Mouse (Mus musculus) limb, embryonic 10.5 days (tissue): Measurements from ENCODE around the gene Otulin. TPM values are rescaled to one million over a fixed set of nuclear protein-coding genes. Genes with fewer than 3 reads are reported as not detected.

Experiments
- DNase-seq: peaks from one replicate; pipeline ENCODE4 v3.0.0-alpha.2; 2017; ENCODE audit warnings: low spot score
- H3K27ac ChIP-seq: fragments of 300-500 bp; sonication (generic); 2 replicates; pipeline ENCODE4 v1.5.1; 2016; ENCODE audit warnings: mild to moderate bottlenecking
- H3K27me3 ChIP-seq: fragments of 300-500 bp; sonication (generic); 2 replicates; pipeline ENCODE4 v1.6.1; 2016; ENCODE audit warnings: low read depth, mild to moderate bottlenecking; ENCODE audit not compliant: poor library complexity, severe bottlenecking
- H3K36me3 ChIP-seq: fragments of 300-500 bp; sonication (generic); 2 replicates; pipeline ENCODE4 v1.6.1; 2016; ENCODE audit warnings: mild to moderate bottlenecking, moderate library complexity
- H3K4me1 ChIP-seq: fragments of 300-500 bp; sonication (generic); 2 replicates; pipeline ENCODE4 v1.6.1; 2016
- H3K4me3 ChIP-seq: fragments of 300-500 bp; sonication (generic); 2 replicates; pipeline ENCODE4 v1.5.1; 2016; ENCODE audit warnings: mild to moderate bottlenecking, moderate library complexity
- H3K9me3 ChIP-seq: fragments of 300-500 bp; sonication (generic); replicated peaks from 2 replicates; pipeline ENCODE4 v1.6.1; 2016; ENCODE audit warnings: mild to moderate bottlenecking
- WGBS: fragments of 180-500 bp; shearing (Covaris S2); methylation state at CpG from one replicate; pipeline ENCODE4 v1.1.7; 2016; 5-methylcytosine and 5-hydroxymethylcytosine counted together
- polyA plus RNA-seq: library from polyadenylated mRNA; unstranded; fragments of >200 nt; fragmentation: Nextera tagmentation; extraction: Ambion mirVana; gene quantifications from 2 replicates; pipeline ENCODE4 v1.2.1, GENCODE M21; 2016

Otulin gene
- polyA plus RNA-seq, 1 experiment from 2014 or later: 28.9 TPM

DNA sequence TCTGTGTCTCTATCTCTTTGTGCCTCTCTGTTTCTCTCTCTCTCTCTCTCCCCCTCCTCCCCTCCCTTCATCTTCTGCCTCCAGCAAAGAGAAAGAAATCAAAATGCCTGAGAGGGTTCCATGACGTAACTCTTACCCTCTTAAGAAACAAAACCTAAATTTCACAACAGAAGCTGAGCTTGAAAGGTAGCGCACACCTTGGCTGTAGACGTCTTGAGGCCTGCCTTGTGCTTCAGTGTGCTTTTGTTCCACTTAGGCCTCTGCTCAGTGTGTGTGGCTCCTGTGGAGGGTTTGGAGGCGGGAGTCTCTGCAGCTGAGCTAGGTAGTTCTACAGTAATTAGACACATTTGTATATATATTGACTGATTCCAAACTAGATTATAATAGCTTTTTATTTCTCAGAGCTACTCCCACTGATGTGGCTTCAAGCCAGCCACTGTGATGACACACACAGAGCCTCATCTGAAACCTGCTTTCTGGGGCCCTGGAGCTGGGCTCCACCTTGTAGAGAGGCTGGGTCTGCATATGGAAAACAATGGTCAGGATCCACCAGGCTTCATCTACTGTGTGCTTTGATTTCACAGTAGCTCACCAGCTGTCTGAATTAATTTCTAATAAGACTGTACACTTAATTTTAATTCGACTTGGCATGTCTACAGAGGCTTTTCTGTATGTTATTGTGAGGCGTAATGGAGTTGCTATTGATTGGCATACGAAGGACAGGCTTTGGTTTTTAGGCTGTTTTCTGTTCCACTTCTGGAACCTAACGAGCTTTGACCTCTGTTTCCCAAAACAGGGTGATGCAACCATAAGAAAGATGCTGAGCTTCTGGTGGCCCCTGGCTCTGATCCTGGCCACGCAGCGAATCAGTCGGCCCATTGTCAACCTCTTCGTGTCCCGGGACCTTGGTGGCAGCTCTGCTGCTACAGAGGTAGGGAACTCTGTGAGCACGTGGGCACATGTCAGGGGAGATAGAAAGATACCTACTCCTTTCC is 66.1 kb downstream of the Otulin start:
- Histone ChIP-seq H3K36me3 (no peaks in the 10 kb centered on the region), H3K4me3 (no peak overlapping the region), H3K27me3 (no peaks in the 10 kb centered on the region), H3K4me1 (peaks cover under 1% of the 10 kb centered on the region; the same call in 1 of the 2 replicates), H3K27ac (no peak overlapping the region), H3K9me3 (no peaks in the 10 kb centered on the region)
- 93% methylated on average over 14 of the region's 14 CpGs for WGBS
- DNase-seq: no peak

DNA sequence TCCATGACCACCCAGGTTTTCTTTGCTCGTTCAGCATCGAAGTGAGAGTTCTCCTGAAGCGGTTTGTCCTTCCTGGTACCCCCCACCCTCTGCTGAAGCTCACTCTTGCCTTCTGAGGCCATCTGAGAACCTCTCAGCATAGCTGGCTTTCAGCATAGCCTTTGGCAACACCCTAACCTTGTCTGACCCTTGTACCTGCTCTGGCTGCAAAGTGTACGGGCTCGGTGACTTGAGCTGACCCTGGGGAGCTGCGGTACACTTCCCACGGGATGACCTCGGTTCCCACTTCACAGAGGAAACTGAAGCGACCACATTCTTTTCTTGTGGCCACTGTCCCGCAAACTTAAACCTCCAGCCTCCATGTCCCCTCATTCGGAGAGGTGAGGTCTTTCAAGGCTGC is 70.2 kb downstream of the Otulin start:
- no peak overlapping the region for H3K4me3 ChIP-seq
- no peaks in the 10 kb centered on the region for H3K27me3 ChIP-seq
- no peak for DNase-seq
- 83% methylated on average over 11 of the region's 11 CpGs for WGBS
- no peak overlapping the region for H3K27ac ChIP-seq
- H3K36me3 ChIP-seq: 0 out of 2 replicates have a peak, but pooled peaks cover 2% of the 10 kb centered on the region
- H3K9me3 ChIP-seq: no peaks in the 10 kb centered on the region
- peaks cover 16% of the 10 kb centered on the region for H3K4me1 ChIP-seq

DNA sequence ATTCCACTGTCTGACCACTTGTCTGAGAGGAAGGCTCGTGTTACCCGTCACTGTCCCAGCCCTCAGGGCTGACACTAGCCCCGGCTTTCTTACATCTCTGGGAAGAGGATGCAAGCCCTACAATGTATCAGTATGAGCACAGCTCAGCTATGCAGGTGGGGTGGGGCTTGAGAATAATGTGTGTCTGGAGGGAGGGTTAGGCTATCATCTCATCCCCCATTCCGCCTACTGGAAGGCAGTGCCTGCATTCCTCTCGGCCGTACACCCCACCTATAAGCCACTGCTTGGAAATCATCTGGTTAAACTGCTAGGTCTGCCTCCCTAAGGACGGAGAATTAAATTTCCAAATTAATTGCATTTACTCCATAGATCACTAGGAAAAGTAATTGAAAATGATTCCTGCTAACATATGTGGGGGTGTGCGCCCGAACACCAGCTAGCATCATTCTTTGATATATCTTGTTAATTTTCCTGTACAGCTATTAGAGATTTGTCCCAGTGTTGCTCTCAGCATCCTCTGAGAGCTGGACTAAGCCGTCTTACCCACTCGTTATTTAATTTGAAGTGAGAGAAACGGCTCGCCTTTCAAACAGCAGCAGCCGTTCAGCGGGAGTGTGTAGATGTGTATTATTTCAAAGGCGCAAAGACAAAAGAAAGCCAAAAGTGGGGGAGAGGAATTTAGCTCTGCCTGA is 71.9 kb downstream of the Otulin start:
- H3K4me3 ChIP-seq: no peak overlapping the region
- no peaks in the 10 kb centered on the region for H3K9me3 ChIP-seq
- H3K27me3 ChIP-seq: no peaks in the 10 kb centered on the region
- H3K4me1 ChIP-seq: peaks cover 16% of the 10 kb centered on the region
- H3K36me3 ChIP-seq: 0 out of 2 replicates have a peak, but pooled peaks cover 2% of the 10 kb centered on the region
- WGBS: 72% methylated on average over 16 of the region's 16 CpGs
- H3K27ac ChIP-seq: no peak overlapping the region
- DNase-seq: no peak

DNA sequence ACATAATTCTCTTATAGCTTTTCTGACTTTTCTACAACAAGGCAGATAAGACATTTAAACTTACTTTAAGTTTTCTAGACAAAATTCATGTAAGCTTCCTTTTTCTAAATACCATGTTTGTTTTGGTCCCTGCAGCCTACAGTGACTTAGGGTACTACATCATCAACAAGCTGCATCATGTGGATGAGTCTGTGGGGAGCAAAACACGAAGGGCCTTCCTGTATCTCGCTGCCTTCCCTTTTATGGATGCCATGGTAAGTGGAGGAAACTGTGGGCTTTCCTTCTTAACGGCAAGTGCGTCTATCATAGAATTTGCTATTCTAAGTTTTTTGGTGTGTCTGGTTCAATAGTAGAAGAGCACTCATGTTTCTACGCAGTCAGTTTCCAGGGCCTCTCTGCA is 76.9 kb downstream of the Otulin start:
- 91% methylated on average over 5 of the region's 5 CpGs for WGBS
- Histone ChIP-seq H3K36me3 (0 out of 2 replicates have a peak, but pooled peaks cover 2% of the 10 kb centered on the region), H3K27ac (no peak overlapping the region), H3K4me3 (no peak overlapping the region), H3K9me3 (no peaks in the 10 kb centered on the region), H3K4me1 (peaks cover 23% of the 10 kb centered on the region), H3K27me3 (no peaks in the 10 kb centered on the region)
- no peak for DNase-seq

DNA sequence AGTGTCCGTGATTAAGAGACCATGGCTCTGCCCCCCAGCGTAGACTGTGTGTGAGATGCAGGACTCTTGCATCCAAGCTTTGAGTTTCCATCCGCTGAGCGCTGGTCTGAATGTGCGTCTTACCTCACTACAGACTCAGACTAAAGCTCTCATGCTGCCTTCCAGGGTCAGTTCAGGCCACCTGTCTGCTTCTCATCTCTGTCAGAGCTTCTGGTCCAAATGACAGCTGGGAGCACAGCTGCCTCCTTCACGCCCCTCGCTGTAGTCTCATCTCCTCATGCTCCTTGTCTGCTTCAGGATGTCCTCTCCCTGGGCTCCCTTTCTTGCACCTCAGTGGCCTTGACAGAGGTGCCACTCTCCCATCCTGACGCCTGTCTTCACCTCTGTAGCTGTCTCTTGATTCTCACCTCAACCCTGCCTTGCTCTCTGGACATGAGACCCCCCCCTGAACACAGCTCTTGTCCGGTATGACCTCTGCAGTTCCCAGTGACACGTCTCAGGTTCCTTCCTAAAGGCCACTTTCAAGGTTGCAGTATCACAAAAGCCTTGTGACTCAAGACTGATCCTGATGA is 78.3 kb downstream of the Otulin start:
- 74% methylated on average over 10 of the region's 10 CpGs for WGBS
- no peak overlapping the region for H3K27ac ChIP-seq
- H3K9me3 ChIP-seq: no peaks in the 10 kb centered on the region
- no peak for DNase-seq
- H3K36me3 ChIP-seq: 0 out of 2 replicates have a peak, but pooled peaks cover 1% of the 10 kb centered on the region
- H3K4me3 ChIP-seq: no peak overlapping the region
- no peaks in the 10 kb centered on the region for H3K27me3 ChIP-seq
- peaks cover 16% of the 10 kb centered on the region; the same call in 1 of the 2 replicates for H3K4me1 ChIP-seq

DNA sequence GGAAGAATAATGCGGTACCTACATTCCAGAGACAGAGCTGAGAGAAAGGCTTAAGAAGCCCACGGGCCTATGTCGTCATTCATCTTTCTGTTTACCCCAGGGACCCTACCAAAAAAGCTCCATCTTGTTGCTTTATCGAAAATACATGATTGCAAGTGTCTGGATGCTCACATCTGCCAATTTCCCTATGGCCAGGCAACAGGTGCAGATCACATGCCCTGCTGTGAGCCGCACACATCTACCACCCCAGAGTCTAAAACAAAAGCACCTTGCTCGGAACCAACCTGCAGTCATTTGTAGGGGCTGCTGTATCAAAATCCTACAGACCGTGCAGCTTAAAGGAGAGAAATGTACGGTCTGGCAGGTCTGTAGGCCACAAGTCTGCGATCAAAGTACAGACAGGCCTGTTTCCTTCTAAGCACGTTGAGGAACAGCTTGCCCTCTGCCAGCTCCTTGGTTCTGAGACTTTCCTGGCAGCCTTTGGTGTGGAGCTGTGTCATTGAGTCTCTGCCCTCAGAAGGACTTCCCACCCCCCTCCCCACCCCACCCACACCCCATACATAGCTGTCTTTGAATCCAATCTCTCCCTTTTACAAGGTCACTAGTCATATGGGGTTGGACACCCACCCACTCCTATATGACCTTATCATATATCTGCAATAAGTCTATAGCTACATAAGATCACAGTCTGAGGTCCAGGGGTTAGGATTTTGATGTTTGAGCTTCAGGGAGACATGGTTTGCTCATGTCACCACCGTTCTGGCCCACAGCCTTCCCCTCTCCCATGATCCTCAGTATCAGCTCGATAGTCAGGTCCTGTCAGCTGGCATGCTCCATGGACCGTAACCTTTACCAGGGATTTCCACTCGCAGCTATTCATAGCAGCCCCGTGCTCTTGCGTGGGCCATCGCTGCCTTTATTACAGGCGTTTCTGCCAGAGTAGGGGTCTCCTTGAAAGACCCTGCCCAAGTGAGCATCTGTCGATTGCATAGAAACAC is 79.1 kb downstream of the Otulin start:
- Histone ChIP-seq H3K27ac (no peak overlapping the region), H3K4me1 (peaks cover 16% of the 10 kb centered on the region; the same call in 1 of the 2 replicates), H3K27me3 (no peaks in the 10 kb centered on the region), H3K36me3 (no peaks in the 10 kb centered on the region), H3K9me3 (no peaks in the 10 kb centered on the region), H3K4me3 (no peak overlapping the region)
- 95% methylated on average over 19 of the region's 19 CpGs for WGBS
- no peak for DNase-seq

DNA sequence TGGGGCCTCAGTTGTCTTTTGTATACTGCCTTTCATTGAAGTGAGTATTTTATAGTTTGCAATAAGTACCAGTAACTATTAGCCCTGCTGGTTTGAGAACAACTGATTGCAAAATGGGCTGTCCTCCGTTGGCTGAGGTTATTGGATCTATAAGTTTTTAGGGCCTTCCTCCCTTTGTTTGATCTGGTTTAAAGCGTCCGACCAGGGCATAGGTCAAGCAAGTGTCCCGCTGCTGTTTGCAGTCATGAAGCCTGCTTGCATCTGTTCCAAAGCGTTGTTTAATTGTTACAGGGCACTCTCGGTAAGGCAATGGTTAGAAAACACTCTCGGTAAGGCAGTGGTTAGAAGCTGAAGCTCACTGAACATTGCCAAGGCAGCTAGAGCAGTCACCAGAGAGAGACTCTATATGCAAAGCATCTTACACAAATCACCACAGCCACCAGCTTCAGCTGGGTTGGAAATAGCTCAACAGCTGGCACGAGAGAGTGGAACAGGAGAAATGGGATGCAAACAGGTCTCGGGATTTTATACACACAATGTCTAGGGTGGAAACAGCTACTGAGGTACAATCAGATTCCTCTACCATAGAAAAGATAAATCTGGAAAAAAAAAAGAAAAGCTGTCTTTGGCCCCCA is 80.0 kb downstream of the Otulin start:
- DNase-seq: no peak
- Histone ChIP-seq H3K9me3 (no peaks in the 10 kb centered on the region), H3K27me3 (no peaks in the 10 kb centered on the region), H3K36me3 (no peaks in the 10 kb centered on the region), H3K27ac (no peak overlapping the region), H3K4me1 (peaks cover 16% of the 10 kb centered on the region; the same call in 1 of the 2 replicates), H3K4me3 (no peak overlapping the region)
- 45% methylated on average over 9 of the region's 9 CpGs for WGBS

DNA sequence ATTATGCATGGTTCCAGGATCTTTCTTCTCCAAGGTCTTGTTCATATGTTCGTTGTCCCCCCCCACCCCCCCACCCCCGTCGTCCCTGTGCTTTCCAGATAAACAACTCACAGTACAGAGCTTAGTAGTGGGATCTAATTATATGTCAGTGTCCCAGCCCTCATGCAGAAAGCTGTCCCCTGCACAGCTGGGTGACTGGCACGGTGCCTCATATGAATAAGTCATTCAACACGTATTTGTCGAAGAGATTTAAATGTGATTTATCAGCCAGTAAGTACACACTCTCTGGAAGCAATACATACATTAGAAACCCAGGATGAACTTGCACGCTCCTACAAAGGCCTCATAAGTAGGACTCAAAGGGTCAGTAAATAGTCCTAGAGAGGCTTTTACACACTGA is 80.6 kb downstream of the Otulin start:
- 82% methylated on average over 7 of the region's 7 CpGs for WGBS
- Histone ChIP-seq H3K4me1 (peaks cover 16% of the 10 kb centered on the region; the same call in 1 of the 2 replicates), H3K27me3 (no peaks in the 10 kb centered on the region), H3K27ac (no peak overlapping the region), H3K36me3 (no peaks in the 10 kb centered on the region), H3K4me3 (no peak overlapping the region), H3K9me3 (no peaks in the 10 kb centered on the region)
- DNase-seq: no peak

DNA sequence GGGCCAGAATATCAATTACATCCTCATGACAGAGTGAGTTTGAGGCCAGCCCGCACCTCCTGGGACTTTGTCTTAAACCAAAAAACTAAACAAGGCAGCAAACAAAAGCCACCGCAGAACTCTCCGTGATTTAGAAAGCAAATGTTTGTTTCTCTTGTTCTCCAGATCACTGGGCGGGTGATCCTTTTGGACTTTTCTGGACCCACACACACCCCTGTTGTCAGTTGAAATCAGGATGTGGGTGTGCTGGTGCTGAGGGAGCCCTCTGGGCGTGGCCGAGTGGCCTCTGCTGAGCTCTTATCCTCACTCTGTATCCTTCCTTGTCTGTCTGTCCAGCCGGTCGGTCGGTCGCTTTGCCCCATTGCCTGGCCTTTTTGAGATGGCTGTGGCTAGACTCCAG is 81.4 kb downstream of the Otulin start:
- Histone ChIP-seq H3K36me3 (no peaks in the 10 kb centered on the region), H3K27ac (no peak overlapping the region), H3K4me1 (peaks cover 16% of the 10 kb centered on the region; the same call in 1 of the 2 replicates), H3K4me3 (no peak overlapping the region), H3K9me3 (no peaks in the 10 kb centered on the region), H3K27me3 (no peaks in the 10 kb centered on the region)
- no peak for DNase-seq
- 89% methylated on average over 10 of the region's 10 CpGs for WGBS

DNA sequence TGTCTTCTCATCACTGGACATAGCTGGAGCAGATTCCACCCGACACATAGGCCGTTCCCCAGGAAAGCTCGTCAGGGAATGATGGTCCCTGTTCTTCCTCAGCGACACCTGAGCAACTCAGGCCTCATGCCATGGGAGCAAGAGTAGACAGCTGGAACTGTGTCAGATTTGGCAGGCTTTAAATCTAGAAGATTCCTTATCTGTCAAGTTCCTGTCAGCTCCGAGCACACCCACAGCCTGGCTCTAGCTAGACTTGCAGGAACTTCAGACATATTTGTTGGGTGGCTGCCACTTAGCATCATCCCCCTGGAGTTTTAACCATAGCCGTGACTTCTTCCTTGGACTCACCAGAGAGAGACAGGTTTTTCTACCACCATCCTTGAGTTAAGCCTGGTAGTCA is 82.4 kb downstream of the Otulin start:
- Histone ChIP-seq H3K27me3 (no peaks in the 10 kb centered on the region), H3K9me3 (no peaks in the 10 kb centered on the region), H3K4me1 (peaks cover 16% of the 10 kb centered on the region; the same call in 1 of the 2 replicates), H3K27ac (no peak overlapping the region), H3K36me3 (no peaks in the 10 kb centered on the region), H3K4me3 (no peak overlapping the region)
- WGBS: 81% methylated on average over 6 of the region's 6 CpGs
- DNase-seq: no peak

DNA sequence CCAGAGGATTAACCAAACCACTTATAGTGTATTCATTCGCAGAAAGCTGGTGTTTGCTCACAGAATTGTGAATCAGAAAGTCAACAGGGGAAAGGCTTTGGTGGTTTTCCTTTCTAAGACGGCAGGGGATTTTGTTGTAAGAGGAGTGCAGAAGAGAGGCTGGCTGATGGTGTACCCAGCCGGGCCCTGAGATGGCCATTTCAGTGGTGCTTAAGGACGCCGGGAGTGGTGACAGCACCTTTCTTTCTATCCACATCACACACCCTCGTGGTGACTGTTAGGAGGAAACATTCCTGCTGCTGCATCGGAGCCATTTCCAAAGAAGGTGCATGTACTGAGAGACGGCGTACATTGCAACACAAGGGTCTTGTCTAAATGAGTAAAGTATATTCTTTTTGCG is 85.3 kb downstream of the Otulin start:
- no peaks in the 10 kb centered on the region for H3K27me3 ChIP-seq
- no peak overlapping the region for H3K4me3 ChIP-seq
- H3K9me3 ChIP-seq: no peaks in the 10 kb centered on the region
- no peak overlapping the region for H3K27ac ChIP-seq
- peaks cover 5% of the 10 kb centered on the region; the same call in 1 of the 2 replicates for H3K4me1 ChIP-seq
- H3K36me3 ChIP-seq: no peaks in the 10 kb centered on the region
- DNase-seq: no peak
- WGBS: 95% methylated on average over 10 of the region's 10 CpGs
